Mouse (Mus musculus) cerebellum, adult 8-10 months (tissue): ENCODE results near the gene Hist2h4.
"Not testable (repeated sequence)": the region's sequence is repeated elsewhere in the genome, so short reads cannot be mapped to it uniquely, and the experiment has no call there.

ENCODE experiments used
- DNase-seq: peaks from one replicate; pipeline ENCODE4 v3.0.0; 2022

Gene Hist2h4

DNA sequence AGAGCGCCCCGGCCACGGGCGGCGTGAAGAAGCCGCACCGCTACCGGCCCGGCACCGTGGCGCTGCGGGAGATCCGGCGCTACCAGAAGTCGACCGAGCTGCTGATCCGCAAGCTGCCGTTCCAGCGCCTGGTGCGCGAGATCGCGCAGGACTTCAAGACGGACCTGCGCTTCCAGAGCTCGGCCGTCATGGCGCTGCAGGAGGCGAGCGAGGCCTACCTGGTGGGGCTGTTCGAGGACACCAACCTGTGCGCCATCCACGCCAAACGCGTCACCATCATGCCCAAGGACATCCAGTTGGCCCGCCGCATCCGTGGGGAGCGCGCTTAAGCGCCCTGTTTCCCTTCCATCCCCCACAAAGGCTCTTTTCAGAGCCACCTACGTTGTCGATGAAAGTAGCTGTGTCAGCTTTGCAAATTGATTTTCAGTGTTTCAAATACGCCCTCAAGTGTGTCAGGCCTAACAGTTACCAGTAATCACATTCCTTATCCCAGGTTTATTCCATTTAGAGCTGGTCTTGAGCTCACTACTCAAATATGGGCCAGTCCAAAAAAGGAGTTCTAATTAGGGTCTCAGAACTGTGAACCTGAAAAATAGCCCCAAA, 5.8 kb upstream of the Hist2h4 start:
- DNase-seq, result not testable (repeated sequence)

DNA sequence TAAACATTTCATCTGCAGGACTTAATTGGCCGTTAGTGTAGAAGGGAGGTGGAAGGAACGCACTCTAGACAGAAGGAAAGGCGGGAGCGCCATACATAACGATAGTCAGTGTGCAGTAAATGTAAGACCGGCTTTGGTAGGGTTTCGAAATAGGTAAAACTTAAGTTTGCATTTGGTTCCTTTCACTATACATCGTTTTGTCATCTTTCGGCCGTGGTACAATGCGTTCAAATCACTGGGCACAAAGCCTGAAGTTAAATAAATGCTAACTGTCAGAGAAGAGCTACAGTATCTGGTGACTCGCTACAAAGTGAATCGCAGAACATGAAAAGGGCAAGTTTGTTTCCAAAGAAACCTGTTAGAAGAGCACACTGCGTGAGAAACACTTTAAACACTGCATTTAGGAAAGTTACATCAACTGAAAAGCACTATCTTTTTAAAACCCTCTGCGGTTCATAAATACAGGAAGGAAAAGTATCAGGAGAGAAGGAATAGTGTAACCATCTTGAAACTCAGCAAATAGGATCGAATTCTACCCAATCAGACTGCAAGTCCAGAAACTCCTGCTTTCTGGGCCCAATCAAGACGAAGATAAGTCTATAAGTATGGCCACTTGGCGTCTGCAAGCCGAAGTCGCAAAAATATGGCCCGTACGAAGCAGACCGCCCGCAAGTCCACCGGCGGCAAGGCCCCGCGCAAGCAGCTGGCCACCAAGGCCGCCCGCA, 5.1 kb upstream of the Hist2h4 start, which contains the start of gene Hist2h3b:
TSS of gene Hist2h3b (plus strand) at position 604 of the 725 bp plus-strand sequence.
- peak; percentile 79 for DNase-seq

DNA sequence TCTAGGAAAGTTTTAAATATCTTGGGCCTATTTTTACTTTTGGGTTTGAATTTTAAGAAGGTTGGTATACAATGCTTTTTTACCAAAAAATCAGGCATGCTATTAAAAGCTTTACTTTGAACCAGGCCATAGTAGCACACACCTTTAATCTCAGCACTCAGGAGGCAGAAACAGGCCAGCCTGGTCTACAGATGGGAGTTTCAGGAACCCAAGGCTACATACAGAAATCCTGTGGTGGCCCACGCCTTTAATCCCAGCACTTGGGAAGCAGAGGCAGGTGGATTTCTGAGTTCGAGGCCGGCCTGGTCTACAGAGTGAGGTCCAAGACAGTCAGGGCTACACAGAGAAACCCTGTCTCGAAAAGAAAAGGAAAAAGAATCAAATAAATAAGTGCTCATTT, 4.4 kb upstream of the Hist2h4 start:
- no peak for DNase-seq

DNA sequence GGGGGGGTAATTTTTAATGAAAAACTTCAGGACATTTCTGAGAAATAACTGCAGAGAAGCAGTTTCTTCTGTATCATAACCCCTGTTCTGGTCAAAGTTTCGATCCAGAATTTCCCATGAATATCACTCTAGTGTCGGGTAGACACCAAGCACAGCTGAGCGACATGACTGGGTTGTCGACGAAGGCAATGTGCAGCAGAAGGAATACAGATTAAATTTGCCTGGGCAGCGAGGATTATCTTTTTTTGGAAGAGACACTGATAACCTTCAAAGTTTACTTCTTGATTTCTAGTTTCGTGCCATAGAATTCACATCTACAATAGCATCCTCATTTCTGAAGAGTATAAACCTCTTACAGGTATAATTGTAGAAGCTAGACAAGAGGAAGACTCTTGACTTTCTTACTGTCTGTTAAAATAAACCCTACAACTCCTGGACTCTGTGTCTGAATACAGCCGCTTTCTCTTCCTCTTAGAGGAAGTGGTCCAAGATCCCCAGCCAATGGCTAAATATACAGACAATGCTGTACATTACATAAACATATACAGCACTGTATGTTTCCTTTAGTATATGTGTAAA, 3.1 kb upstream of the Hist2h4 start:
- DNase-seq, result no peak

DNA sequence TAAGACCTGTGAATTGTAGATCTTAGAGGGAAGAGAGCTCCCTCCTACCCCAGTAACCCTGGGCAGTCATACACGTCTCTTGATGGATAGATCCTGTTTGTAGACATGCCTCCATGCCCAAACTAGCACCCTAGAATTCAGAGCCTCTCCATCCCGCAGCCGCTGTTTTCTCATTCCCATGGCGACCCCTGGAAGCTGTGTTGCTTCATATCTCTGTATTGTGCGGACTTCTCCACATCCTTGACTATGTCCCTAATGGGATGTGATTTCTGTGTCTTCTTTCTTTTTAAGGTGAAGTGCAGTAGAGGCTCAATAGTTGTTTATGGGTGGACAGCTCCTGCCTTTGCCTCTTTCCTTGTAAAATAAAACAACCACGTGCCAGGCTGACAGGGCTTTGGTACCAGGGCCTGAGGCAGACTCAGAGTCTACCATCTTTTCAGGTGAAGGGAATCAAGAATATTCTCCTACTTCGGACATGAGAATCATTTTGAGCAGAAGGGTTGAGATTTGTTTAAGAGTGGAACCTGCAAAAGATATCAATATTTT, 1.4 kb upstream of the Hist2h4 start:
- DNase-seq, result no peak

DNA sequence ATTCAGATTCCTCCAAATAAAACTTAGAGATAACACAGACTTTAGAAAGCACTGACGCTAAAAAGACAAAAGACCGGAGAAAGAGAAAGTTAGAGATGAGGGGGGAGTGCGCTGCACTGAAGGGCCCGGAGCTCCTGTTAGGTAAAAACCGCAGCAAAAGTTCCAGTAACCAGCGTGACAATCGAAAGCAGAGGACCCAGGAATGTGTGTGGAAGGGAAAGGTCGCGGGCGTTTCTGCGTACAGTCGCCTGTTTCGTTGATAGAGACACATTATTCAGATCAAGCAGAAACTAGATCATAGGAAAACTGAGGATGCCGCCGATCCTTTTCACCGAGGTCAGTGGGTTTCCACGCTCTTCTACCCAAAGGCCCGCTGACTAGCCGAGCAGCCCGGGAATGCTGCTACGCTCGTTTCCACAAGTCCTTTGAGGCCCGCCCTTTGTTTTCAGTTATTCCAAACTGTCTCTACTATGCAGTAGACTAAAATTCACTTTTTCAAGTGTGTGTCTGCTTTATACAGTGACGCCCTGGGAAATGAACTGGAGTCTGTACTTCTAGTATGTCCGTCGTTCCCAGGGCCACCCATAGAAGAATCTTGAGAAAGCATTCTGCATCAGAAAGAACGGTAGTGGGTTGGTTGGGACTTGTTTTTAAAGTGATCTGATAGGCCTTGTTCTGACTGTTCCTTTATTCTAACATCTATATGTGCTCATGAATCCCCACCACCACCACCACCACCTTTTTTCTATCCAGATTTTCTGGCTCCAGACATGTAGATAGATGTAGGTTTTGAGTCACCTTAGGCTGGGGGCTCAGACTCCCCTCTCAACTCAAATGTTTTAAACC, 670 bp upstream of the Hist2h4 start:
- peak; percentile 62 for DNase-seq

DNA sequence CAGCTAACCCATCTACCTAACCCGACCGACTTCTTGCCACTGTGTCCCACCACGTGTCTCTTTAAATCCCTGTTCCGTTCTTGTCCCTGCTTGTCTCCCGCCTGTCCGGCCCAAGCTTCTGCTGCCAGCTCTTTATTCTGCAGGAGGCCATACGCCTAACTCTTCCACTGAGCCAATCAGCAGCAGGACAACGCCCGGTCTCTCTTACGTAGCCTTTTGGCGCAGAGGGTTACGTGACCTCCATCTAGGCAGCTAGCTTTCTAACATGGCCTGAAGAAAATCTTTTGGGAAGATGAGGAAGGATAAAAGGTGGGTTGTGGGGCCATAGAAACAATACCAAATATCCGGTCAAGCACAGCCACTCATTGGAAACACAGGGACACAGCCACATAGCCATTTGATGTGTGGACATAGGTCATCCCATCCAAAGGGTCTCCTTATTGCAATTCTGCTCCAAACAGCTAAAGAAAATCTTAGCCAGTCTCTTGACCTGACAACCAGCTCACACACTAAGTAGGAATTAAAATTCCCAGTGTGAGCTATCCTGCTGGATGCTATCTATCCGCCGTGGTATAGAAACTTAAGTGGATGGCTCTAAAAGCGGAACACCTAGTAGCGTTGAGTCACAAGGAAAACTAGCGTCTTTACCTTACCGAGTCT, 765 bp downstream of the Hist2h4 start:
- DNase-seq, result peak; percentile 87

DNA sequence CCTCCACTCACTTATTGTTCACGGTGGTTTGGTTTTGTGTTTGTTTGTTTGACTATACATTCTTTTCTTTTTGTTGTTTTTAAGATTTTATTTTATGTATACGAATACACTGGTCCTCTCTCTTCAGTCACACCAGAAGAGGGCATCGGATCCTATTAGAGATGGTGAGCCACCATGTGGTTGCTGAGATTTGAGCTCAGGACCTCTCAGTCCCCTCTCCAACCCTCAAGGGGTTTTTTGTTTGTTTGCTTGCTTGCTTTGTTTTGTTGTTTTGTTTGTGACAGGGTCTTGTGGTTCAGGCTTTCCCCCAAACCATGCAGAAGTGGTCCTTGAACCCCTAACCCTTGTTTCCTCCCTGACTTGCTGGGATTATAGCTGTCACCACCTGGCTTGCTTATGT, 1.5 kb downstream of the Hist2h4 start:
- no peak for DNase-seq

DNA sequence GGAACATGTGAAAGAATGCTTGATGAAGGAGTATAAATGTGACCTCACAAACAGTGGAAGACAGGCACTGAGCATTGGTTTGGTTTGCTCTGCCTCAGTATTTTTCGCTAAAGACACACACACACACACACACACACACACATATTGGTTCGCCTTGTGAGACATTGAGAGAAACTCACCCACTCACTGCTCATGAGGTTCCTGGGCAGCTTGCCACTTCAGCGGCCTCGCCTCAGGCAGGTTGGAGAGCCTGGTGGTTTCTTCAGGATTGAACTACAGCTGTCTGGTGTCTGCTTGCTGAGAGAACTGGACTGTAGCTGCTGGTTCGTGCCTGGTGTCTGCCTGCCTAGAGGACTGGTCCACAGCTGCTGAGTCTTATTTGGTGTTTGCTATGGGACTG, 2.9 kb downstream of the Hist2h4 start:
- no peak for DNase-seq

DNA sequence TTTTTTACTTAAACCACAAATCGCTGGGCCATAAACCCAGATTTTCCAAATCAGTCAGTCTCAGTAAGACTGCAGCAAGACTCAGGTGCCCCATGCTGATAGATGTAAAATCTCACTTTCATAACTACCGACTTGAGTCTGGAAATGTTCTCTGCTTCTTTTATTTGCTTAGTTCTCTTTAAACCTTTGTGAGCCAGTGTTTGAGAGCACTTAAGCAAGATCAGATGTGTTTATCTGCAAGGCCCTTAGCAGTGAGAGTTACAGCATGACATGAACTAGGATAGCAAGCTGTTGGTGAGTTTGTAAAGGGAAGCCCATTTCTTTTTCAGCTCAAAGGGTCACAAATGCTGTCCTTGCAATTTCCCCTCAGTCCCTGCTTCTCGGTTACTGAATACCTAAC, 5.9 kb downstream of the Hist2h4 start:
- DNase-seq, result no peak

DNA sequence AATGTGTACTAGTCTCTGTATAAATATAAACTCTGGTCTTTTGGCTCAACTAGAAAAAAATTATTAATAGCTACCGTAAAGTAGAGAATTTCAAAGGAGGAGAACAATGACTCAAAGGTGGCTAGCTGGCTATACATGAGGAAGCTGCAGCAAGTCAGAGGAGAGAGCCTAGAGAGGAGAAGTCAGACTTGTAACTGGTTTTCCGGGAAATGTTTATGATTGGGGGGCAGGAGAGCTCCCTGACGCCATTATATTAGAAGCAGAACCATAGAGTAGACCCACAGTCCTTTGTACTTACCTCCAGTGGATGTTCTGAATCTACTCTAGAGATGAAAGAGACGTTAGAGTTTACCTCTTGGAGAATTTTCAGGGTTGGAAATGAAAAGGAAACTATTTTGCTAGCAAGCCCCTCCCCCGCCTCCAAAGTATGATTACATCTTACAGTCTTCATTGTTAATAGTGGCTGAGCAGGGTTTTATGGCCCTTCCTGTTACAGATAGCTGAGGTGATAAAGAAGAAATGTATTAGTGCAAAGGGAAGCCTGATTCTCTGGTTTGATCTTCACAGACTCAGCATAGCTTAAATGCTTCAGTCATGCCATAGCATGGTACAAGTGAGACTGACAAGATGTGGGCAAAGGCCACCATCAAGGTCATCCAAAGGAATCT, 7.1 kb downstream of the Hist2h4 start:
- no peak for DNase-seq

DNA sequence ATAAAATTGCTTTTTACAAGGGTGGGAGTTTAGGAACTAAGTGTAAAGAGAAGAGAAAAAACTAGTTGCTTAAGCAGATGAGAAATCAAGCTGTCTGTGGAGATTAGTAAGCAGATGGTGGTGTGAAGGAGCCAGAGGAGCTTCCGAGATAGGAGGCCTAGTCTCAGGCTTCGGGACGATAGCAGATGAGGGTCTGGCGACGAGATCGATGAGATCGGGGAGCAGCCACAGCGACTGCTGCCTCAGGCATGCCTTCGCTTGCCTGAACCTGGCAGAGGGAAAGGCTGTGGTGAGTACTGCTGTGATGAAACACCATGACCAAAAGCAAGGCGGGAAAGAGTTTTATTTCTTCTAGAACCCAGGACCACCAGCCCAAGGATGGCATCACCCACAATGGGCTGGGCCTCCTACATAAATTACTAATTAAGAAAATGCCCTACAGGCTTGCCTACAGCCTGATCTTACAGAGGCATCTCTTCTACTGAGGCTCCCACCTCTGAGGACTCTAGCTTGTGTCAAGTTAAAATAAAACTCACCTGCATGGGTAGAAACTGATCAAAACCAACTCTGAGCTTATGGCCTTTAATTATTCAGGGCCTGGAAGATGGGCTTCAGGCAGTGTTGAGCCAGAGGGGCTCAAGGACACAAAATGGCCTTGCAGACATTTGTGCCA, 8.3 kb downstream of the Hist2h4 start:
- DNase-seq, result no peak

DNA sequence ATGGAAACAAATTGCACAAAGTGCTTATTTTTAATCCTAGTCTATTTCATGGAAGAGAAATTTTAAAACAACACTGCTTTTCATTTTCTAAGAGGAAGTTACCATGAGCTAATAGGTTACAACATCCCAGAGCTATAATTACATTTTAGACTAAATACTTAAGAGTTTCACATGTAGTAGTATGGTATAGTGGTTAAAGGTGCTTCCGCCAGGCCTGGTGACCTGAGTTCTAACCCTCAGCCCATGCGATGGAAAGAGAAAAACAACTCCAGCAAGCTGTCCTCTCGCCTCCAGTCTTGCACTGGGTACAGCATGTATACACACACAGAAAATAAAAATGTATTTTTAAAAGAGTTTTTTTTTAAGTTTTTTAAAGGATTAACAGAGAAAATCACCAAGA, 11.3 kb downstream of the Hist2h4 start:
- no peak for DNase-seq

DNA sequence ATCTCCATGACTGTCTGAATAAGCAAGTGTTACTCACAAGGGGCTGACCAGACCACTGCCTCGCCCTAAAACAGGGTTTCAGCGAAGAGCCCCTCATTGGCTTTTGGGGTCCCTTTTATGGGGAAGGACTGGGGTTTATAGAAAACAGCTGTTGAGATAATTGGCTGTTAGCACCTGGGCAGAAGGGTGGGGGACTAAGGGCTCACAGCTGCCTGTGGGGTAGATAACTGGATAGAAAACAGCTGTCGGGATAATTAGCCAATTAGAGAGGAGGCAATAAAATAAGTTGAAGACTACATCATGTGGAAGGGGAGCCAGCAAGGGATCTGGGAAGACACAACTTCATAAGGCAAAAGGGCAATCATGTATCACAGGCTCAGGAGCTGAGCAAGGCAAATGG, 12.2 kb downstream of the Hist2h4 start:
- no peak for DNase-seq

DNA sequence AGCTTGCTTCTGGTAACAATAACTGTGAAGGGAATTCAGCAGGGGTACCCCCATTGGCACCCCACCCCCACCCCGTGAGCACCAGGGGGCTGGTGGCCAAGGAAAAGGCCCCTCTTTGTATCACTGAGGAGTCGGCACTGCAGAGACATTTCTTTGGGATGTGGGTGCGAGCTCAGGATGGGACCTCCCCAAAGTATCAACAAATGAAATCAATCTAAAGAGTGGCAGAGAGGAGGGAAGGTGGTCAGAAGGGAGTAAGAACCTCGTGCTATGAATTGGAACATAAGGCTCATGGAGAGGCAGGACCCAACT, 14.1 kb downstream of the Hist2h4 start:
- no peak for DNase-seq

DNA sequence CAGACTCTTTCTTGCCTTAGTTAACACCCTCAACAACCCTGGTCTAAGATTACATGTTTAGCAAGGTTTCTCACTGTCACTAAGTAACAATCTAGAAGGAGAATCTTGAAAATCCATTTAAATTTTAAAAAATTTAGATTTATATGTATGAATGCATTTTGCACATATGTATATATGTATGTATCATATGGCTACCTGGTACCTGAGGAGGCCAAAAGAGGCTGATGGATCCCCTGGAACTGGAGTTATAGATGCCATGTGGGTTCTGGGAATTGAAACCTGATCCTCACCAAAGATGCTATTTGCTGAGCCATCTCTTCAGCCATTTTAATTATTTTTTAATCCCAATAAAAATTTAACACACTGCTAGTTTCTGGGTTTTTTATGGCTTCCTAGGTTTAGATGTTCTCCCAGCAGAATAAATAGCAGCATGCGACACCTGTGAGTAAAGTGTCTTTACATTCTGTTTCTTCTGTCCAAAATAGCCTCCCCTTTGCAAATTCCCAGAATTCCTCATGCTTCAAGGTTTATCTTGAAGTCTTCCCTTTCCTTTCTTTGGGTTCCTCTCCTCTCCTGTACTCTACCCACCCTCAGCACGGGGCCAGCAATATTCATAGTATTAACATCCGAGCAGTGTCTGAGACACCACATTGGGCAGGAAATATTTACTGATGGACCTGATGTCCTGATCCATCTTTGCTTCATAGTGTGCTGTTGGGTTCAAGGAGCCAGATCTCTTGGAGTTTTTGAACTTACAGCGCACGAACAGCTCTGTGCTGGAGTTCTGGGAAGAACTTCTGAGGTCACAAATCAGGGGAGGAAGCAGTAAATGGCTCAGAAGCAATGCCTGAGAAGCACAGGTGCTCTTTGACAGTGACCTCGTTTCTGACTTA, 14.7 kb downstream of the Hist2h4 start:
- no peak for DNase-seq

DNA sequence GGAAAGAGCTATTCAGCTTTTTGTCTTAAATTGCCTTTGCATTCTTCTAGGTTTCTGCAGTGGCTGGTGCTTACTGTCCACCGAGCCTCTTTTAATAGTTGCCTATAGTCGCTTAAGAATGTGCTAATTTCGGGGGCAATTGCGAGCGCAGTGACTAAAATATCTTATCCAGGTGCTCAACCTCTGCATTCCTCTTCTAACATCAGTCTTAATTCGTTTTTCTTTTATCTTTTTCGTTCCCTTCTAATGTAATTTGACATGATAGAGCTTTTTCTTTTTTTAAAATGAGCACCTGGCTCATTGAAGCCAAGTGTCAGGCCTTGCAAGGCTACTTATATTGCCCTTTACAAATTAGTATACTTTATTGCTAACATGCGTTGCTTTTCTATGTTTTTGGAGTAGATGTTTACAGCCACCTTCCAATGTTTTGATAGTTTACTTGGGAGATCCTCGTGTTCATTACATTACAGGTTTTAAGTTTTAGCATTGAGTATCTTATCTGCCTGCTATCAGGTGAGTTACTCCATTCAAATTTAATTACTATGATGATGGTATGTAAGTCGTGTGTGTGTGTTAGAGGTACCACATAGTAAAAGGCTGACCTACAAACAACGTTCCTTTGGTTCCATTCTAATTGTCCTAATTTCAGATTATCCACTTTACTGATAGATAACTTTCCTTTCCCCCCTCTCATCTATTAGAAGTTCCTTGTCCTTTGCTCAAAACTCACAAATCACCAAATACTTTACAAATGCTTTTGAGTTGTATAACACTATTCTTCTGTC, 15.6 kb downstream of the Hist2h4 start:
- no peak for DNase-seq

DNA sequence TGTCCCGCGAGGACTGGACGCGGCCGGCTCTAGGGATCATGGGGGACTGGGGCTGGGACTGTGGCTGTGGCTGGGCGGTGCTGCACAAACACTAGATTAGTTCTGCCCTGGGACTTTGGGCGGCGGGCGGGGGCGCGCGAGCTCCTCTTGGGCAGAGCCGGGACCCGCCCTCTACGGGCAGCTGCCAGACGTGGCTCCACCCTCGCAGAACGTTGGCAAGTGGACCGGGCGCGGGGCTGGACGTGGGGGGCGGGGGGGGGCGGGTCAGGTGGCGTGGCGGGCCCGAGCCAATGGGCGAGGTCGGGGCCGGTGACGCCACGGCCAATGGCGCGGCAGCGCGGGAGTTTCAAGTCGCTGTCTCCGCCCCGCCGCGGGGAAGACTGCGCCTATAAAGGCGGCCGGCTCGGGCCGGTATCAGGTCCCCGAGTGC, 16.7 kb downstream of the Hist2h4 start, which contains the start of gene Hist2h3c1:
TSS of gene Hist2h3c1 (plus strand) at position 259 of the 430 bp plus-strand sequence.
- not testable (repeated sequence) for DNase-seq

DNA sequence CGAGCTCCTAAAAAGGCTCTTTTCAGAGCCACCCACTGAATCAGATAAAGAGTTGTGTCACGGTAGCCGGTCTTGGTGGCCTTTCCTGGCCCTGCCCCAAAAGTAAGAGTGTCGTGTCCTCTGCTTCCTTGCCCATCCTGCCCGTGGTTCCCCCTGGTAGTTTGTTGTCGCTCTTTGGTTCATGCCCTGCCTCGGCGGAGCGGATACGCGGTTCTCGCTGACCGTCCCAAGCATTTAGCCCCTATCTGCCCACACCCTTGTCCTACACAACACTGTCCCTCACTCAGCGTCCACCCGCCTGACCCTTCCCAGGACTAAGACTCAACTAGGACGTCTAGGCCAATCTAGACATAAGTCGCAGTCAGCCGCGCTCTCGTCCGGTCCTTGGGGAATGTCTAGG, 17.1 kb downstream of the Hist2h4 start:
- DNase-seq, result not testable (repeated sequence)
